Mouse (Mus musculus) intestine, postnatal 0 days (tissue): ENCODE measurements around the gene Synj2. TPM values are rescaled to one million over a fixed set of nuclear protein-coding genes. Genes with fewer than 3 reads are reported as not detected.

Experiments used
- ATAC-seq: fragments of 200-750 bp; cut with Nextera tagmentation; 2 replicates; pipeline ENCODE4 v1.8.0; 2017; ENCODE audit warnings: mild to moderate bottlenecking, moderate TSS enrichment, moderate library complexity
- H3K27ac ChIP-seq: fragments of 300-500 bp; sonication (generic); 2 replicates; pipeline ENCODE4 v1.5.1; 2014; ENCODE audit warnings: mild to moderate bottlenecking, low read depth, low read length, moderate library complexity
- H3K27me3 ChIP-seq: fragments of 300-500 bp; sonication (generic); replicated peaks from 2 replicates; pipeline ENCODE4 v1.6.1; 2014; ENCODE audit warnings: low read length, mixed read lengths; ENCODE audit not compliant: control insufficient read depth, insufficient read depth
- H3K36me3 ChIP-seq: fragments of 300-500 bp; sonication (generic); 2 replicates; pipeline ENCODE4 v1.6.1; 2014; ENCODE audit warnings: mild to moderate bottlenecking, moderate library complexity; ENCODE audit not compliant: control insufficient read depth, insufficient read depth
- H3K4me1 ChIP-seq: fragments of 300-500 bp; sonication (generic); replicated peaks from 2 replicates; pipeline ENCODE4 v1.6.1; 2014; ENCODE audit warnings: antibody characterized with exemption, low read length, mixed read lengths; ENCODE audit not compliant: control insufficient read depth, insufficient read depth
- H3K4me2 ChIP-seq: fragments of 300-500 bp; sonication (generic); replicated peaks from 2 replicates; pipeline ENCODE4 v1.6.1; 2014; ENCODE audit warnings: low read depth, mild to moderate bottlenecking, moderate library complexity
- H3K4me3 ChIP-seq: fragments of 300-500 bp; sonication (generic); 2 replicates; pipeline ENCODE4 v1.5.1; 2014; ENCODE audit warnings: low read depth, low read length
- H3K9ac ChIP-seq: fragments of 300-500 bp; sonication (generic); 2 replicates; pipeline ENCODE4 v1.6.1; 2014; ENCODE audit warnings: mild to moderate bottlenecking, low read depth, low read length
- H3K9me3 ChIP-seq: fragments of 300-500 bp; sonication (generic); 2 replicates; pipeline ENCODE4 v1.6.1; 2016; ENCODE audit warnings: mixed run types; ENCODE audit not compliant: control insufficient read depth
- CTCF ChIP-seq: sonication (generic); IDR thresholded peaks from 2 replicates; pipeline ENCODE4 v1.5.1; 2016; ENCODE audit warnings: low read depth, mild to moderate bottlenecking, control low read depth, antibody characterized with exemption, moderate library complexity
- WGBS: fragments of 180-500 bp; shearing (Covaris S2); extraction: QIAGEN DNeasy Blood & Tissue Kit; methylation state at CpG from one replicate; pipeline ENCODE4 v1.1.7; 2014; 5-methylcytosine and 5-hydroxymethylcytosine counted together
- polyA plus RNA-seq: library from polyadenylated mRNA; unstranded; fragments of >200 nt; fragmentation: Nextera tagmentation; extraction: Ambion mirVana; gene quantifications from 2 replicates; pipeline ENCODE4 v1.2.1, GENCODE M21; 2015

The Synj2 gene
- polyA plus RNA-seq, 1 experiment from 2014 or later = 2.6 TPM

DNA sequence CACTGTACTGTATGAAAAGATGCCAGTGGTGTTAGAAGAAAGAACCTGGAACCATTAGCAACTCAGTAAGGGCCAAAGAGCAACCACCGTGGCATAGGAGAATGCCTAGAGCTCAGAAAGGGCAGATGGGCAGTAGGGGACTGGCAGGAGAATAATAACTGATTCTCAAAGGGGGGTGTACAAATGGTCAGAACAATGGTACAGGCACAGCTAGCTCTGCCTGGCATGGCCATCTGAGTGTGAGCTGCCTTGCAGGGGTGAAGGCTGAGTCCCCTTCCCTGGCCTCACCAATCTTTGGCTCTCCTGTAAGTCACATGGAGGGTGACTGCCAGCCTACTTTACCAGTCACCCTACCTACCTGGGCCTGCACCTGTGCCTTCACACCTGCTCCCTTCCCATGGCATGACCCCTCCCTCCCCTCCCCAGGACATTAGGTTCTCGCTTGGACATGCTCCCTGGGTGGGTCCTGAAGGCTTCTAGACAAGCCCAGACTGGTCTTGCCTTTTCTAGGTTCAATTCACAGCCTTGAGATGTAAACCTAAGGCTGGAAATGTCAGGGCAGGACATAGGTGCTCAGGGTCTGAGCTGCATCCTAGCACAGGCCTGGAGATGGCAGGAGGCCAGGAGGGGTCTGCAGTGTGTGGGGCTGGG is 15.4 kb downstream of the Synj2 start:
- H3K4me3 ChIP-seq = no peak overlapping the region
- H3K9me3 ChIP-seq = no peaks in the 10 kb centered on the region
- no peak overlapping the region for H3K9ac ChIP-seq
- 88% methylated on average over 2 of the region's 2 CpGs for WGBS
- no peaks in the 10 kb centered on the region for H3K27me3 ChIP-seq
- ATAC-seq = no peak
- no peak overlapping the region for H3K27ac ChIP-seq
- no peak for TF ChIP-seq CTCF
- no peaks in the 10 kb centered on the region for H3K36me3 ChIP-seq
- no peak overlapping the region for H3K4me2 ChIP-seq
- H3K4me1 ChIP-seq = no peaks in the 10 kb centered on the region

- ATAC-seq = no peak
- Histone ChIP-seq H3K36me3 (no peaks in the 10 kb centered on the region), H3K27ac (no peak overlapping the region), H3K9me3 (no peaks in the 10 kb centered on the region), H3K27me3 (no peaks in the 10 kb centered on the region), H3K9ac (no peak overlapping the region), H3K4me2 (no peak overlapping the region), H3K4me1 (no peaks in the 10 kb centered on the region), H3K4me3 (no peak overlapping the region)
- 42% methylated on average over 3 of the region's 3 CpGs for WGBS
- TF ChIP-seq CTCF = no peak
Measured at GRCm38 (mm10) chr17:5957097-5957496, 16.0 kb downstream of the Synj2 start.

GRCm38 (mm10) chr17:5958229-5958628 is 17.1 kb downstream of the Synj2 start:
- Histone ChIP-seq H3K27me3 (no peaks in the 10 kb centered on the region), H3K36me3 (no peaks in the 10 kb centered on the region), H3K4me2 (no peak overlapping the region), H3K9ac (no peak overlapping the region), H3K4me3 (no peak overlapping the region), H3K27ac (no peak overlapping the region), H3K4me1 (no peaks in the 10 kb centered on the region), H3K9me3 (no peaks in the 10 kb centered on the region)
- no peak for ATAC-seq
- WGBS = 82% methylated on average over 5 of the region's 5 CpGs
- no peak for TF ChIP-seq CTCF

- Histone ChIP-seq H3K4me1 (no peaks in the 10 kb centered on the region), H3K36me3 (no peaks in the 10 kb centered on the region), H3K9ac (no peak overlapping the region), H3K27ac (no peak overlapping the region), H3K9me3 (no peaks in the 10 kb centered on the region), H3K4me2 (0 out of 2 replicates have a peak overlapping the region, but pooled peaks have one; percentile 27), H3K4me3 (no peak overlapping the region), H3K27me3 (no peaks in the 10 kb centered on the region)
- no peak for ATAC-seq
- 53% methylated on average over 10 of the region's 10 CpGs for WGBS
- TF ChIP-seq CTCF = no peak
Measured at GRCm38 (mm10) chr17:5958636-5959035, 17.6 kb downstream of the Synj2 start.

DNA sequence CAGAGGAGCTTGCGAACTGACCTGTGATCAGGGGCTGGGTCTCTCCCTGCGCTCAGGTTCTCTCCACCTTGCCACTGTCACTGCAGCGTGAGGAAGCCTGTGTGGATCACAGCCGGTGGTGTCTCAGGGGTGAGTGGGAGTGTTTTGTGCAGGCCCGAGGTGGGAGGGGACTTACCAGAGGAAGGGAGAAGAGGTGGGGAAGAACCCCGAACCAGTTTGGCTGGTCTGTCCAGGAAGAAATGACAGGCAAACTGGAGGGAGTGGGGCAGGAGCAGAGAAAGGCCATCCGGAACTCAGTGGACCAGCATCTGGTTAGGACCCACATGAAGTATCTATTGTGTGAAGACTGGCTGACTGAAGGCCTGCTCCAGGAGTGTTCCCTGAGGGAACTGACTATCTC is 18.0 kb downstream of the Synj2 start:
- H3K9ac ChIP-seq = no peak overlapping the region
- 31% methylated on average over 7 of the region's 7 CpGs for WGBS
- no peaks in the 10 kb centered on the region for H3K9me3 ChIP-seq
- ATAC-seq = peak; percentile 51
- 0 out of 2 replicates have a peak overlapping the region, but pooled peaks have one; percentile 2 for H3K27ac ChIP-seq
- H3K4me1 ChIP-seq = no peaks in the 10 kb centered on the region
- H3K27me3 ChIP-seq = no peaks in the 10 kb centered on the region
- no peak overlapping the region for H3K4me3 ChIP-seq
- 0 out of 2 replicates have a peak overlapping the region, but pooled peaks have one; percentile 27 for H3K4me2 ChIP-seq
- H3K36me3 ChIP-seq = no peaks in the 10 kb centered on the region
- no peak for TF ChIP-seq CTCF

DNA sequence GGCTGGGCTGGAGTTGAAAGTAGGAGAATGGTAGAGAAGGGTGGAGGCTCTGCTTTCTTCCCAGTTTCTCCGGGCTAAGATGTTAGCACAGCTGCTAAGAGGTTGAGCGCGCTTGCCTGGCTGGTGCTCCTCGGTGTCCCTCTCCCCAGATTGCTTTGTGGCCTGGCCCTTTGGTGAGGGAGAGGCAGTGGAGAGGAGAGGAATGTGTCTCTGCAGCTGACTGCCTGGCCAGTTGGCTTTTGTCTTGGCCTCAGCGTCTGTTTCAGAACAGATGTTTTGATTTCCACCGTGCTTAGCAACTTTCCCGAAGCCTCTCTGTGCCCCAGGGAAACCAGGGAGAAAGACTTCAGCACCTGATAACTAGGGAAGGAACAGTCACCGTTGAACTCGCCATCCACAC is 18.7 kb downstream of the Synj2 start:
- H3K9me3 ChIP-seq = no peaks in the 10 kb centered on the region
- 50% methylated on average over 9 of the region's 9 CpGs for WGBS
- H3K9ac ChIP-seq = no peak overlapping the region
- H3K36me3 ChIP-seq = no peaks in the 10 kb centered on the region
- H3K27me3 ChIP-seq = no peaks in the 10 kb centered on the region
- TF ChIP-seq CTCF = no peak
- H3K4me1 ChIP-seq = no peaks in the 10 kb centered on the region; the same call in 1 of the 2 replicates
- H3K4me3 ChIP-seq = no peak overlapping the region
- 0 out of 2 replicates have a peak overlapping the region, but pooled peaks have one; percentile 2 for H3K27ac ChIP-seq
- no peak for ATAC-seq
- H3K4me2 ChIP-seq = no peak overlapping the region

DNA sequence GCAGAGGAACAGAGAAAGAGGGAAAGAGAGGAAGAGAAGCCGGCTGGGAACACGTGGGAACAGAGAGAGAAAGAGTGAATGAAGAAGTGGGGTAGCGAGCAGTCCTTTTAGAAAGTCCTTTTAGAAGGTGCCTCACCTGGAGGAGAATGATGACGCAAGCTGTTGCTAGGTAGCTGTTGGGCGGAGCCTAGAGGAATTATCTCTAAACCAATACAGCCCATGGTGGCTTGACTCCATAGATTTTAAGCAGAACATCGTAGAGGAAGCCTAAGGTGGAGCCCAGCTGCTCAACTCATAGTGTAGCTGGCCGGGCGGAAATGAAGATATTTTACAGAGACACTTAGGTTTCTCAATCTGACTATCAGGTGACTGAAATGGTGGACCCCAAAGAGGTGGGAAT is 22.7 kb downstream of the Synj2 start:
- no peak for TF ChIP-seq CTCF
- Histone ChIP-seq H3K4me1 (no peaks in the 10 kb centered on the region; the same call in 1 of the 2 replicates), H3K9me3 (no peaks in the 10 kb centered on the region), H3K4me3 (no peak overlapping the region), H3K27ac (no peak overlapping the region), H3K4me2 (no peak overlapping the region), H3K27me3 (no peaks in the 10 kb centered on the region), H3K36me3 (no peaks in the 10 kb centered on the region), H3K9ac (no peak overlapping the region)
- ATAC-seq = no peak
- 74% methylated on average over 8 of the region's 8 CpGs for WGBS
